Mouse (Mus musculus) brain, embryonic 14.5 days (tissue): ENCODE measurements around the gene Tnrc6b.

Source experiments
- CTCF ChIP-seq: fragments of 200-500 bp; IDR thresholded peaks from 2 replicates; pipeline ENCODE4 v1.5.1; 2012; ENCODE audit warnings: inconsistent platforms, mild to moderate bottlenecking, moderate library complexity, borderline replicate concordance; ENCODE audit not compliant: insufficient read depth, insufficient read length; ENCODE audit errors: extremely low read depth
- POLR2A ChIP-seq: fragments of 200-500 bp; IDR thresholded peaks from 2 replicates; pipeline ENCODE4 v1.6.1; 2012; ENCODE audit warnings: mild to moderate bottlenecking, inconsistent platforms, borderline replicate concordance; ENCODE audit not compliant: poor library complexity, insufficient read depth, insufficient read length, severe bottlenecking; ENCODE audit errors: extremely low read depth

DNA sequence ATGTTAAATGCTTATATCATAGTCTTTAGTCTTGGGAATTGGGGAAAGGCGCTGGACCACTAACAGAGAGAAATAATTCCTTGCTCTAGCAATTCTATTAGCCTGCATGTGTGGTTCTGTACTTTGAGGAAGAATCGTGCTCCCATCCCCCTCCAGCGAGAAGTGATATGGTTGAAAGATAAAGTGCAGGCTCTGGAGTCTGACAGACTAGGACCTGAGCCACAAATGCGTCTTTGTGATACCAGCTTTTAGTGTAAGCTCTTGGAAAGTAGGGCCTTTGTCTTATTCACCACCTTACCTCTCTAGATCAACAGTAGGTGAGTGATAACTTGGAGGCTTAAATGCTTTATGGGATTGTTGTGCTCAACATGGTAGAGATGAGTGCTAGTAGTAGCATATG lies 270.1 kb downstream of the Tnrc6b start:
- no peak for TF ChIP-seq CTCF
- TF ChIP-seq POLR2A = no peak
